ENCODE assay signal across 16 mouse cellular contexts in genomic region chr12:45489029-45489428, GRCm38 (mm10).
"Had no signal": no experiment of that assay in that cellular context is flagged by ENCODE, and none has a peak within 500 bp of the region (broad histone marks: within the 10 kb centered on the region; RNA-seq: fewer than 3 reads in every experiment).

No protein-coding gene starts in this region.

- H3K27me3 ChIP-seq: megakaryocyte, embryonic 14.5 days; midbrain, embryonic 12.5 days; neural tube, embryonic 12.5 days; stomach, embryonic 15.5 days had no signal

- H3K9me3 ChIP-seq: midbrain, embryonic 12.5 days; neural tube, embryonic 12.5 days; stomach, embryonic 15.5 days had no signal

- H3K36me3 ChIP-seq: midbrain, embryonic 12.5 days; neural tube, embryonic 12.5 days; stomach, embryonic 15.5 days had no signal

- H3K4me3 ChIP-seq: megakaryocyte, embryonic 14.5 days; midbrain, embryonic 12.5 days; neural tube, embryonic 12.5 days; stomach, embryonic 15.5 days had no signal

- ATAC-seq: midbrain, embryonic 16.5 days had no signal

- H3K4me2 ChIP-seq: lung, embryonic 14.5 days; midbrain, embryonic 12.5 days; neural tube, embryonic 12.5 days; stomach, embryonic 15.5 days had no signal

- H3K9ac ChIP-seq: liver, embryonic 14.5 days; lung, embryonic 14.5 days; midbrain, embryonic 12.5 days; neural tube, embryonic 12.5 days; stomach, embryonic 15.5 days had no signal

- H3K4me1 ChIP-seq: megakaryocyte, embryonic 14.5 days; midbrain, embryonic 12.5 days; neural tube, embryonic 12.5 days; stomach, embryonic 15.5 days had no signal

- DNase-seq: lung, adult 18-20 months; lung, embryonic 14.5 days; lung, postnatal 10 days; lung, postnatal 36 days; midbrain, embryonic 14.5 days; right cerebral cortex, postnatal 14 days; thymus, adult 18-20 months; thymus, postnatal 14 days; thymus, postnatal 36 days had no signal

- H3K27ac ChIP-seq: liver, embryonic 14.5 days; macrophage; midbrain, embryonic 12.5 days; neural tube, embryonic 12.5 days; stomach, embryonic 15.5 days had no signal
